Mouse (Mus musculus): ENCODE results near the gene Frat2. TPM values are rescaled to one million over a fixed set of nuclear protein-coding genes. Genes with fewer than 3 reads are reported as not detected.
"Not testable (repeated sequence)": the region's sequence is repeated elsewhere in the genome, so short reads cannot be mapped to it uniquely, and the experiment has no call there.

Frat2 gene
- 1.4 and 1.5 TPM in 2 replicates for polyA plus RNA-seq (2012; rRNA removed)

DNA sequence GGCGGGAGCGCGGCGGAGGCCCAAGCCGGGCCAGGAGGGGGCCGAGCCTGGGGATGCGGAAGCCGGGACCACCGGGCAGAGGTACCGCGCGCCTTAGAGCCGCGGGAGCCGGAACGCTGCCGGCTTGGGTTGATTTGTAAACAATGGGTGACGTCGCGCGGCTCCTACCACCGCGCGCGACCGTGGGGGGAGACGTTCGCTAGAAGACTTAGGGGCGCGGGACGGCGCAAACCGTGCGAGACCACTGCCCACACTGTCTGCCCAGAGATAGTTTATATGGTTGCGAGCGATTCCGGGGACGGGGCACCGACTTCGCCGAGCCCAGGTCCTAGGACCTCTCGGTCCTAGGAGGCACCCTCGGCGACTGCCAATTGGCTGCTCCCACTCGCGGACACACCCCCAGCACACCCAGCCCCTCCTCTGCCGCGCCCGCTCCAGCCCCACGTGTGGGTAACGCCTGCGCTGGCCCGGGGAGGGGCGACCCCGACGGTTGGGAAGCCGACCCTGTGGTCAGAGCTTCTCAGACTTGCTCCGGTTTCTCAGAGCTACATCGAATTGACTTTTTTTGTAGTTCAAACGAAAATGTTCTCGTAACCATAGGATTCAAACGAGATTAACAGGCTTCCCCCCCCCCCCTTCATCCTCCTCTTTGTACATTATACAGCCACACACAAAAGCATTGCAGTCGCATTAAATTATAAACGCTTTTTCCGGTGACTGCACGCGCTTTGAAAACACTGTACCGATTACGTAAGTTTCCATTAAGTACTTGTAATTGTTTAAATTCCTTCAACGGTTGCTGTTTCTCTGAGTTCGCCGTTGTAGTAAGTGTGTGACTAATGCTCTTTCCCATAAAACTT lies at the start of gene Frat2:
Gene Frat2 (minus strand): TSS at position 141 of the 860 bp plus-strand sequence.
- no peak for DNase-seq (ENCODE audit: low read depth)

DNA sequence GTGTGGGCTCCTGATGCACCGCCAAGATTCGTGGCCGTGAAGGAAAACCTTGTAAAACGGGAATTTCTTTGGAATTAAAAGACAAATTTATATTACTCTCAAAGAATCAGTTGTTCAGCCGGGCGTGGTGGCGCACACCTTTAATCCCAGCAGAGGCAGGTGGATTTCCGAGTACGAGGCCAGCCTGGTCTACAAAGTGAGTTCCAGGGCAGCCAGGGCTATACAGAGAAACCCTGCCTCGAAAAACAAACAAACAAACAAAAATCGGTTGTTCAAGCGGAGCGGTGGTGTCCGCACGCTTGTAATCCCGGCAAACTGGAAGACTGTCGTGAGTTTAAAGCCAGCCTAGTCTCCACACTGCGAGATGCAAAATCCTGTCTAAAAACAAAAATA lies 48.4 kb upstream of the Frat2 start:
- DNase-seq (ENCODE audit: low read depth) = no peak

- DNase-seq (ENCODE audit: low read depth) = no peak
Measured at GRCm38 (mm10) chr19:41895460-41896318, 47.8 kb upstream of the Frat2 start, which contains the start of gene Rrp12. Rrp12 (minus strand) TSS chr19:41896173.

DNA sequence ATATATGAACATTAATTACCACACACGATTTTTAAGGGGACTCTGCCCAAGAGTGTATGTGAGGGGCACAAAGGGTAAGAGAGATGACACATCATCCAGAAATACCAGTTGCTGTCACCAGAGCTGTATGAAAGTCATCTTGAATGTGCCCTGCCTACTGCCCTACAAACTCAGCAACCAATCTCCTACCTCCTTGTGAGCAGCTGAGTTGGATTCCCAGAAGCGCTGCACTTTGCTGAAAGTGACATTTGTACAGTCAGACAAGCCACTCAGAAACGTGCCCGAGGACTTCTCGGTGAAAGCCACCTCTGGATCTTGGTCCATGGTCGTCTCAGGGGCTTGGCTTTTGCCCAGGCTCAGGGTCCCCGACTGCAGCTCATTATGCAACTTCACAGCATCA lies 47.0 kb upstream of the Frat2 start:
- DNase-seq (ENCODE audit: low read depth) = no peak

GRCm38 (mm10) chr19:41888191-41888590 lies 40.3 kb upstream of the Frat2 start:
- no peak for DNase-seq (ENCODE audit: low read depth)

DNA sequence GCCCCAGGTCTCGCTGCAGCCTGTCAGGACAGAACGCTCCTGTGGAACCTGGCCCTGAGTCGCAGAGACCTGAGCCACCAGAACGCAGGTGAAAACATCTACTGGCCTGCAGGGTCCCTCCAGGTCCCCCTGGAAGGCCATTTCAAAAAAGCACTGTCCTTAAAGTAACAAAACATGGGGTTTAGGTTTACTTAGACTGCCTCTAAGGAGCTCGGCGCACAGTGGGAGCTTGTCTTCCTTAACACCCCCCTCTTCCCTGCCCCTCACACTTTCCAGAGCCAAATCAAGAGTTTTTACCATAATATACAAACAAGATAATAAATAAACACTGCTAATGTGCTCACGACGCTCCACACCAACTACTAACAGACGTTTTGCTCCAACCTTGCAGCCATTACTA lies 36.0 kb upstream of the Frat2 start:
- DNase-seq (ENCODE audit: low read depth) = no peak

GRCm38 (mm10) chr19:41881842-41882241 lies 33.9 kb upstream of the Frat2 start:
- no peak for DNase-seq (ENCODE audit: low read depth)

GRCm38 (mm10) chr19:41874356-41874755 lies 26.4 kb upstream of the Frat2 start:
- DNase-seq (ENCODE audit: low read depth) = no peak

DNA sequence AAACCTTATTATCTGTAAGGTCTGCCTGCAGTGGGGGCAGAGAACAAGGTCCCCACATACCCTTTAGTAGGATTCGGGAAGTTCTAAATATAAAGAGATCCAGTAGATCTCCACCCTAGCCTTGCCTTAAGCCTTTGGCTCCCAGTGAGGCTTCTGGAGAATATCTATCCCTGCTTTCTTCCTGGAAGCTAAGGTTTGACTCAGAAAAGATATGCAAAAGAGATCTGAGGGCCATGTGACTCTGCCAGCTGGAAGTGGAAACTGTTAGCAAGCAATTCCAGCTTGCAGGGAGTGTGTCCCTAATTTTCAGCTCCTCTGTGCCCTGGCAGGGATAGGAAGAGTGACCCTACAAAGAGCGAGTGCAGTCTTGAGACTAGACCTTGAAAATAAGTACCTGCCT lies 24.4 kb upstream of the Frat2 start:
- DNase-seq (ENCODE audit: low read depth) = no peak

DNA sequence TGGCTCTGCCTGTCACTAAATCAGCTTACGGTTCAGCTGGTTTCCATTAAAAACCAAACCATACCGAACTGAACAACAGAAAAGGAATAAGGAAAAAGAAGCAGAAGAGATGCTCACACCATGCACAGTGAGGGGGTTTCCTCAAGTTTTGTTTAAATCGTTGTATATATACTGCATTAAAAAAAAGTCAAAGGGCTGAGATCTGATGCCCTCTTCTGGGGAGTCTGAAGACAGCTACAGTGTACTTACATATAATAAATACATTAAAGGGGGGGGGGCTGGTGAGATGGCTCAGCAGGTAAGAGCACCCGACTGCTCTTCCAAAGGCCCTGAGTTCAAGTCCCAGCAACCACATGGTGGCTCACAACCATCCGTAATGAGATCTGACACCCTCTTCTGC lies 22.0 kb upstream of the Frat2 start:
- not testable (repeated sequence) for DNase-seq (ENCODE audit: low read depth)

DNA sequence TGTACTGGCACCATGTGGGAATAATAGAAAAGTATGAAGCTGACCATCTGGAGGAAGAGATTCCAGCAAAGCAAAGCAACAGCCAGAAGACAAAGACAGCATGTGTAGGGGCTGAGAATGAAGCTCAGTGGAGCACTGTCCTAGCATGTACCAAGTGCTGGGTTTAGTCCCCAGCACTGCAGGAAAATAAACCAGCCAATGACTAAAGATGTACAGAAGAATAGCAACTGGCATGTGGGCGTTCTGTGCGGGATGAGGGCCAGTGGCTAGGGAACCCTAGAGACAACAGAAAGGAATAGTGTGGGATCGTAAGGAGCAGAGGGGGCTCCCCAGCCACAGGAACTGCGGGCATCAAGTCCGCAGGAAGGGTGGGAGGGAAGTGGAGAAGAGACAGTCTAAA lies 21.4 kb upstream of the Frat2 start:
- no peak for DNase-seq (ENCODE audit: low read depth)

DNA sequence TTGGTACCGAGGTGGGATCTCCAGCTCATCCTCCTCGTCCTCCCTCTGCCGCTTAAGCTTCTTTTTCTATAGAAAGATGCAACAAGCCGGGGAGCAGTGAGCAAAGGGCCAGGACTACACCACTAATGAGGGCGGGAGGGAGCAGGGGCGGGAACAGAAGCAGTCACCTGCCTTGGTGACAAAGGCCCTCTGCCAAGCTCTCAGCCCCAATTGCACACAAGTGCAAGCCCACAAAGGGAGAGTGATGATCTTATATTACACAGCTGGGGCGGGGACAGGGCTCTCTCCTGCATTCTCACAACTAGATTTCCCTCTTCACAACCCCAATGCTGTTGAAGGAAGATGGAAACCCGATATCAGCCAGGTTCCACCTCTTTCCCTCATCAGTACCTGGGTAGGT lies 18.8 kb upstream of the Frat2 start:
- no peak for DNase-seq (ENCODE audit: low read depth)

DNA sequence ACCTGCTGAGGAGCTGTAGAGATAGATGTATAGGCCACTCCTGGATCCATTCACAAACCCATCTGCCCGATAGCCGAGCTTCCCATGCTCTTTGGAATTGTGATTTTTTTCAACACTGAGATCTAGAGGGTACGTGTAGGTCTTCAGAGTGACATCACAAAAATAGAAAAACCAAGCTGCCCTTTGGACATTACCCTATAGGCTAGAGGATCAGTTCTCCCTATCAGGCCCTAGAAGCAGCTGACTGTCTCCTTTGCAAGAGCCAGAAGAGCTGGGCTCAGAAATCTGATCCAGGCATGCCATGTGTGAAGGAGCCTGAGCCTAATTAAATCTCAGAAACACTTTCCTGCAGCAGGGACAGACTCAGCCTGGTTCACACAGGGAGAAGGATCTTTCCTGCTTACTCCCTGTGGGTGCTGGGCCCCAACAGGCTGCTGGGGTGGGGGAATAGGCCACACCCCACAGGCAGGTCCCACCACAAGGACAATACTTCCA lies 9.9 kb upstream of the Frat2 start:
- DNase-seq (ENCODE audit: low read depth) = no peak

- DNase-seq (ENCODE audit: low read depth) = no peak
Measured at GRCm38 (mm10) chr19:41857086-41857762, 9.3 kb upstream of the Frat2 start.

GRCm38 (mm10) chr19:41852423-41852822 lies 4.5 kb upstream of the Frat2 start:
- DNase-seq (ENCODE audit: low read depth) = no peak

- no peak for DNase-seq (ENCODE audit: low read depth)
Measured at GRCm38 (mm10) chr19:41850719-41851543, 3.0 kb upstream of the Frat2 start.

DNA sequence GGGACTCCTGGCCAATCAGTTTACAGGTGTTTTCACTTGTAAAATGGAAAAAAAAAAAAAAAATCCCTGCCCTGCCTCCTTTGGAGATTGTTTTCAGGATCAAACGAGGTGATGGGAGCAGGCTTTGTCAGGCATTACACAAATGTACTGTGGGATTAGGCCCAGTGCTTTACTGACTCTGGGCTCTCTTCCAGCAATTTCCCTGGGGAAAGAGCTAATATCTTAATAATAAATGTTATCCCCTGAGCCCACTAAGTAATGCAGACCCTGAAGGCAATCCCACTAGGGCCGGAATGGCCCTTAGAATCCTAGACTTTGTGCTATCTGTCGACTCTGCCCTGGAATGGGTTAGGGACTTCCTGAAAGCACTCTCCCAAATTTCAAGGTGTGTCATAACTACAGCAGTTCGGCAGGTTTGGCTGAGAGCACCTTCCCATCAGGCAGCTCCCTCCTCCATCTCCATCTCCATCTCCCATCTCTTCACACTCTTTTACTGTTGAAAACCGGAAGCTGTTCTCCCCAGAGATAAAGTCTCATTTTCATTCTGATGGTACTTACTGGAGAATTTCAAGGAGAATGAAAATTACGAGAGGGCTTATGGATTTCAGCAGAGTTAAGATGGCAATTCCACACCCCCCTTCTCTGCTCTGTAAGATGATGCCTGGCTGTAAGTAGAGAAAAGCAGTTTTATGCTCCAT lies 2.2 kb upstream of the Frat2 start:
- DNase-seq (ENCODE audit: low read depth) = no peak

GRCm38 (mm10) chr19:41847614-41847991 lies 329 bp downstream of the Frat2 start:
- DNase-seq (ENCODE audit: low read depth) = not testable (repeated sequence)

DNA sequence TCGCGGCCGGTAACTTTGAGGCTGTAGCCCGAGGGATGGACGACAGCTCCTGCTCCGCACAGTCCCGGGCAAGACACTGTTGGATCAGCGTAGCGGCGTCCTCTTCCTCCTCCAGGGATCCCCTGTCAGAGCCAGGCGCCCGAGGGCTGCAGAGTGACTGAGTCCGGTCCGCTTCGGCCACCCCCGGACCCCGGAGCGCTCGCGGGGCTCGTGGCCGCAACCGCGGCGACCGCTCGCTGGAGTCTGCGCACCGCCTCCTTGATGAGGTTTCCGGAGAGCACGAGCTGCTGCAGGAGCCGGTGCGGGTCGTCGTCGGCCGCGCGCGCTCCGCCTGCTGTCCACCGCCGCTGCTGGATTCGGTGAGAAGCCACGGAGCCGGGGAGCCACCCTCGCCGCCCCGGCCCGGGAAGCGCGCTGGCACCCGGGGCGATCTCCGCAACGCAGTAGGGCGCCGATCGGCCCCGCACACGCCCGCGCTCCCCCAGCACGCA lies 796 bp downstream of the Frat2 start:
- DNase-seq (ENCODE audit: low read depth) = no peak

DNA sequence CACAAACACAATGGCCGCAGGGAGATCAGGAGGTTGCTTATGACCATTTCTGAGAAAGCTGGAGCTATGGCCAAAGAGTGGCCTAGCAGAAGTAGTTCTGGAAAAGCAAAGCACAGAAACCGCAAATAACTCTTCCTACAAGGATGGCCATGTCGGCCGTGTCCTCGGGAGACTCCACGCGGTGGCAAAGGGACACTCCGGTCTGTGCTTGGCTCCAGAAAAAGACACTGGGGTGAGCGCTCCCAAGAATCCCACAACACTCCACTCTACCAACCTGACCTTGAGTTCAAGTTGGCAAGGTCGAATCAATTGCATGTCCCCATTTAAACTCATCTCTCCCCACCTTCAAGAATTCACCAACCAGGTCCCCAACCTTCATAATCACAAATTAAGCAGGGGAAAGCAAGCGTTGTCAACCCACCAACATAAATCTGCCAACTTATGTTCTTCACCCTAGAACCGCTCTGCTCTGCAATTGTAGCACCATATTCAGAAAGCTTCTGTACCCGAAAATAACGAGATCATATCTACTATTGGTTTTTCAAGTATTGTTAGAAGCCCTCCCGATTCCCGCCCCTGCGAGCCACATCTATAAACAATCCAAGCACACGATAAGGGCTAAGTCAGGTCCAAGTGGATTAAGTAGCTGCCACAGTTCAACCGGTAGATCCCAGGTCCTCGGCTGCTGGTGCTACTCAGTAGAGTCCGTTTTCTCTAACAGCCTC lies 1.4 kb downstream of the Frat2 start:
- no peak for DNase-seq (ENCODE audit: low read depth)

Measured in gonadal fat pad, adult 2 months (tissue).